In genomic region chr2:166512488-166512887, GRCm38 (mm10) we compare ENCODE assay signal across 11 mouse cellular contexts.
DNase-seq lines count a peak whose midpoint lies in the region; ATAC-seq and TF ChIP-seq lines count a peak whose summit lies in the region.
"Had no signal": no experiment of that assay in that cellular context is flagged by ENCODE, and none has a peak within 500 bp of the region (broad histone marks: within the 10 kb centered on the region; RNA-seq: fewer than 3 reads in every experiment).

No protein-coding gene starts in this region.

- H3K27ac ChIP-seq in forebrain, embryonic 10.5 days = peak overlapping the region; percentile 20; the same call in 1 of the 2 replicates
- no peak overlapping the region for H3K27ac ChIP-seq in forebrain, embryonic 12.5 days
- no peak overlapping the region for H3K27ac ChIP-seq in liver, postnatal 0 days (ENCODE audit: low read depth)
- no peak overlapping the region for H3K27ac ChIP-seq in liver, embryonic 11.5 days (ENCODE audit: low read depth, low read length)
- H3K27ac ChIP-seq in embryonic facial prominence, embryonic 10.5 days (replicated peaks) = no peak overlapping the region

- peaks cover 15% of the 10 kb centered on the region for H3K9me3 ChIP-seq in forebrain, embryonic 10.5 days
- H3K9me3 ChIP-seq in forebrain, embryonic 12.5 days = peaks cover 7% of the 10 kb centered on the region; the same call in 1 of the 2 replicates
- peaks cover 4% of the 10 kb centered on the region; the same call in 1 of the 2 replicates for H3K9me3 ChIP-seq in liver, postnatal 0 days (ENCODE audit: low read length)
- H3K9me3 ChIP-seq in liver, embryonic 11.5 days (ENCODE audit: control insufficient read depth, low read length) = no peaks in the 10 kb centered on the region
- H3K9me3 ChIP-seq in E14TG2a.4 (ENCODE audit: low read length) = peaks cover 16% of the 10 kb centered on the region
- peaks cover 8% of the 10 kb centered on the region for H3K9me3 ChIP-seq in embryonic facial prominence, embryonic 10.5 days

- peaks cover 4% of the 10 kb centered on the region for H3K36me3 ChIP-seq in forebrain, embryonic 10.5 days (replicated peaks)
- no peaks in the 10 kb centered on the region for H3K36me3 ChIP-seq in forebrain, embryonic 12.5 days (replicated peaks)
- H3K36me3 ChIP-seq in liver, postnatal 0 days (replicated peaks; ENCODE audit: insufficient read depth, low read length) = no peaks in the 10 kb centered on the region
- H3K36me3 ChIP-seq in liver, embryonic 11.5 days (ENCODE audit: control insufficient read depth, insufficient read depth, low read length) = no peaks in the 10 kb centered on the region
- no peaks in the 10 kb centered on the region for H3K36me3 ChIP-seq in E14TG2a.4 (ENCODE audit: insufficient read depth, low read length)
- H3K36me3 ChIP-seq in embryonic facial prominence, embryonic 10.5 days (replicated peaks) = no peaks in the 10 kb centered on the region

- no peak for DNase-seq in forebrain, embryonic 10.5 days (ENCODE audit: extremely low spot score, low spot score)
- DNase-seq in liver, postnatal 0 days = peak; percentile 58
- DNase-seq in liver, embryonic 11.5 days (ENCODE audit: low spot score) = no peak
- DNase-seq in embryonic facial prominence, embryonic 10.5 days (ENCODE audit: low spot score) = no peak
- no peak for DNase-seq in right cerebral cortex, adult 2 months (ENCODE audit: low spot score in 2 of 2)
- DNase-seq: adrenal gland, postnatal 36 days; layer of hippocampus, adult 9-11 months had no signal

- 76% methylated on average over 8 of the region's 8 CpGs for WGBS in forebrain, embryonic 10.5 days
- 76% methylated on average over 8 of the region's 8 CpGs for WGBS in forebrain, embryonic 12.5 days
- WGBS in liver, postnatal 0 days (ENCODE audit: insufficient replicate concordance) = 75% methylated on average over 8 of the region's 8 CpGs
- WGBS in liver, embryonic 11.5 days = 81% methylated on average over 8 of the region's 8 CpGs
- WGBS in embryonic facial prominence, embryonic 10.5 days = 73% methylated on average over 8 of the region's 8 CpGs

- H3K4me1 ChIP-seq in forebrain, embryonic 10.5 days = peaks cover 54% of the 10 kb centered on the region
- peaks cover 15% of the 10 kb centered on the region for H3K4me1 ChIP-seq in forebrain, embryonic 12.5 days
- 0 out of 2 replicates have a peak, but pooled peaks cover 3% of the 10 kb centered on the region for H3K4me1 ChIP-seq in liver, postnatal 0 days (ENCODE audit: insufficient read depth)
- H3K4me1 ChIP-seq in liver, embryonic 11.5 days (replicated peaks; ENCODE audit: control insufficient read depth, insufficient read depth, low read length) = no peaks in the 10 kb centered on the region; the same call in 1 of the 2 replicates
- peaks cover 66% of the 10 kb centered on the region for H3K4me1 ChIP-seq in E14TG2a.4 (replicated peaks; ENCODE audit: low read depth, low read length)
- peaks cover 60% of the 10 kb centered on the region for H3K4me1 ChIP-seq in embryonic facial prominence, embryonic 10.5 days

- TF ChIP-seq EP300 in liver, postnatal 0 days (IDR thresholded peaks at IDR 0.05; ENCODE audit: low read depth) = no peak

- peak; percentile 57 for TF ChIP-seq CTCF in liver, postnatal 0 days (IDR thresholded peaks at IDR 0.05; ENCODE audit: low read depth)
- peak; percentile 93 for TF ChIP-seq CTCF in E14TG2a.4 (conservative IDR thresholded peaks at IDR 0.05; ENCODE audit: low read length)

- H3K4me2 ChIP-seq in forebrain, embryonic 12.5 days = no peak overlapping the region
- H3K4me2 ChIP-seq in liver, postnatal 0 days (ENCODE audit: low read depth, low read length) = no peak overlapping the region
- H3K4me2 ChIP-seq in liver, embryonic 11.5 days = no peak overlapping the region

- no peak overlapping the region for H3K4me3 ChIP-seq in forebrain, embryonic 10.5 days
- no peak overlapping the region for H3K4me3 ChIP-seq in forebrain, embryonic 12.5 days (replicated peaks)
- no peak overlapping the region for H3K4me3 ChIP-seq in liver, postnatal 0 days (ENCODE audit: low read depth, low read length)
- no peak overlapping the region for H3K4me3 ChIP-seq in liver, embryonic 11.5 days (ENCODE audit: low read depth, low read length)
- H3K4me3 ChIP-seq in E14TG2a.4 (replicated peaks; ENCODE audit: low read length) = no peak overlapping the region
- H3K4me3 ChIP-seq in embryonic facial prominence, embryonic 10.5 days = no peak overlapping the region

- ATAC-seq in forebrain, embryonic 12.5 days (ENCODE audit: low FRiP score) = no peak
- ATAC-seq in liver, postnatal 0 days = no peak
- ATAC-seq in liver, embryonic 11.5 days (replicated peaks; ENCODE audit: low FRiP score) = no peak
- 0 out of 2 replicates have a peak, but pooled peaks have one; percentile 25 for ATAC-seq in monocyte, adult 5-6 weeks (replicated peaks; ENCODE audit: insufficient number of reproducible peaks, low FRiP score, low TSS enrichment, poor library complexity, severe bottlenecking)
- ATAC-seq: inflammation-experienced regulatory T-cells, adult 6 months had no signal

- H3K27me3 ChIP-seq in forebrain, embryonic 10.5 days (ENCODE audit: poor library complexity, severe bottlenecking) = peaks cover 25% of the 10 kb centered on the region
- peaks cover 27% of the 10 kb centered on the region; the same call in 1 of the 2 replicates for H3K27me3 ChIP-seq in forebrain, embryonic 12.5 days
- no peaks in the 10 kb centered on the region for H3K27me3 ChIP-seq in liver, postnatal 0 days (ENCODE audit: insufficient read depth, low read length)
- no peaks in the 10 kb centered on the region for H3K27me3 ChIP-seq in liver, embryonic 11.5 days (replicated peaks; ENCODE audit: control insufficient read depth, insufficient read depth, low read length)
- H3K27me3 ChIP-seq in E14TG2a.4 (ENCODE audit: insufficient read depth, low read length) = no peaks in the 10 kb centered on the region
- peaks cover 8% of the 10 kb centered on the region; the same call in 1 of the 2 replicates for H3K27me3 ChIP-seq in embryonic facial prominence, embryonic 10.5 days (replicated peaks; ENCODE audit: low read depth, poor library complexity, severe bottlenecking)

- H3K9ac ChIP-seq in forebrain, embryonic 12.5 days = no peak overlapping the region
- no peak overlapping the region for H3K9ac ChIP-seq in liver, postnatal 0 days (replicated peaks)
- H3K9ac ChIP-seq in liver, embryonic 11.5 days (ENCODE audit: low read depth, low read length) = no peak overlapping the region
